Mouse (Mus musculus) neural tube, embryonic 15.5 days (tissue): ENCODE measurements around the gene Ptpn14. TPM values are rescaled to one million over a fixed set of nuclear protein-coding genes. Genes with fewer than 3 reads are reported as not detected.

Experiments
- ATAC-seq: fragments of 200-750 bp; cut with Nextera tagmentation; 2 replicates; pipeline ENCODE4 v1.8.0; 2017; ENCODE audit warnings: mild to moderate bottlenecking, moderate TSS enrichment, moderate library complexity; ENCODE audit not compliant: low FRiP score
- H3K27ac ChIP-seq: fragments of 300-500 bp; sonication (generic); replicated peaks from 2 replicates; pipeline ENCODE4 v1.5.1; 2015; ENCODE audit warnings: mild to moderate bottlenecking, inconsistent platforms
- H3K27me3 ChIP-seq: fragments of 300-500 bp; sonication (generic); replicated peaks from 2 replicates; pipeline ENCODE4 v1.6.1; 2015; ENCODE audit warnings: inconsistent platforms
- H3K36me3 ChIP-seq: fragments of 300-500 bp; sonication (generic); 2 replicates; pipeline ENCODE4 v1.6.1; 2015; ENCODE audit warnings: inconsistent platforms
- H3K4me1 ChIP-seq: fragments of 300-500 bp; sonication (generic); 2 replicates; pipeline ENCODE4 v1.6.1; 2015; ENCODE audit warnings: inconsistent platforms
- H3K4me2 ChIP-seq: fragments of 300-500 bp; sonication (generic); 2 replicates; pipeline ENCODE4 v1.6.1; 2015; ENCODE audit warnings: inconsistent platforms, mild to moderate bottlenecking, moderate library complexity
- H3K4me3 ChIP-seq: fragments of 300-500 bp; sonication (generic); replicated peaks from 2 replicates; pipeline ENCODE4 v1.5.1; 2015; ENCODE audit warnings: mild to moderate bottlenecking, inconsistent platforms
- H3K9ac ChIP-seq: fragments of 300-500 bp; sonication (generic); replicated peaks from 2 replicates; pipeline ENCODE4 v1.6.1; 2015; ENCODE audit warnings: mild to moderate bottlenecking, inconsistent platforms
- H3K9me3 ChIP-seq: fragments of 300-500 bp; sonication (generic); replicated peaks from 2 replicates; pipeline ENCODE4 v1.6.1; 2016; ENCODE audit warnings: inconsistent platforms
- WGBS: fragments of 180-500 bp; shearing (Covaris S2); methylation state at CpG from one replicate; pipeline ENCODE4 v1.1.7; 2015; ENCODE audit warnings: mixed read lengths; 5-methylcytosine and 5-hydroxymethylcytosine counted together
- polyA plus RNA-seq: library from polyadenylated mRNA; unstranded; fragments of >200 nt; fragmentation: Nextera tagmentation; extraction: Ambion mirVana; gene quantifications from 2 replicates; pipeline ENCODE4 v1.2.1, GENCODE M21; 2015

The Ptpn14 gene
- polyA plus RNA-seq, 1 experiment from 2014 or later: 1.4 TPM

DNA sequence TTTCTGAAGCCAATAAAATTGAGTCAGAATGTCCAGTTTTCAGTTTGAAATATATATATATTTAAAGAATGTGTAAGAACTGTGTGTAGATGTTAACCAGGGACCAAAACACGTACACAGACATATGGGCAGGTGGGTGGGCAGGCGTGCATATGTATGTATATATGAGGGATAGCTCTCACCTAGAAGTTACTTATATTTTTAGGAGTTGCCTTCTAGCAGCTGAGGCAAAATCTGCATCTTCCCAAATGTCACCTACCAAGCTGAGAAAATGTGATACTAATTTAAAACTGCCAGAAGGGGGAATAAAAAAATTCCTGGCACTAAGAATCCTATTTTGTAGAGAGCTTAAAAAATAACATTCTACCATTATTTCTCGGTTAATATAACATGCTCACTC lies 191.7 kb downstream of the Ptpn14 start:
- H3K4me1 ChIP-seq: peaks cover 33% of the 10 kb centered on the region
- no peaks in the 10 kb centered on the region for H3K36me3 ChIP-seq
- H3K9me3 ChIP-seq: no peaks in the 10 kb centered on the region
- 84% methylated on average over 3 of the region's 3 CpGs for WGBS
- no peak overlapping the region for H3K27ac ChIP-seq
- no peak for ATAC-seq
- H3K4me2 ChIP-seq: no peak overlapping the region
- 0 out of 2 replicates have a peak, but pooled peaks cover 5% of the 10 kb centered on the region for H3K27me3 ChIP-seq
- H3K9ac ChIP-seq: no peak overlapping the region
- no peak overlapping the region for H3K4me3 ChIP-seq

DNA sequence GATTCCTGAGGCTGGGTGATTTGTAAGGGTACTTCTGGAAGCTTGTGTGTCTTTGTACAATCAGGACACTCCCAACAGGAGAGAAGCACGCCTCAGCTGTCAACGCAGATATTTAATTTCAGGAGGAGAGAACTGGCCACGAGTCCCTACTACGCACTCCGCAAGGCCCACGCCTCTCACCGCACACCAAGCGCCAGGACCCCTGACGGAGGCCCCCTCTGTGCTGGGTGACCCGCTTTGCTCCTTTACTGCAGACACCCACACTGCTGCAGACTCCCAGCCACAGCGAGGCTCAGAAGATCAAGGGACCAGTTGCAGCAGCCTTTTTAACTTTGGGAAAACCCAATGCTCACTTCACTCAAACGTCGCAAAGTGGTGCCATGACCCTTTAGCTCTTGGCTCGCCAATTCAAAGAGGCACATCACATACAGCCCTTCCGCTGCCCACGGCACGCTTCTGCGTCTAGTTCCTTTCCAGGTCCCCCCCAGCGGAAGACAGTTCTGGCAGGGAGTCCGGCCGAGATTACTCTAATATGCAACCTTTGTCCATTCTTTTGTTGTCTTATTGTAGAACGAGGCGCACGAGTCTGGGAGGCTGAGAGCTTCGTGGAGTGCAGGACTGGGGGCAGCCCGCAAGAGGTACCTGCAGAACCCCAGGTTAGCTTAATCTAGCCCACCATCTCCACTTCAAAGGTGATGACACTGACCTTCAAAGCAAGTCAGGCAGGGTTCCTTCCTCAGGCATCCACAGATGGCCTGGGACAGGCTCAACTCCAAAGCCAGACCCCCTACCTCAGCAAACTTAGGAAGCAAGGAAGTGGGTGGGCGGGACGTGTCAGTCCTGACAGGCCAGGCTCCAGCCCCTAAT lies 192.9 kb downstream of the Ptpn14 start:
- Histone ChIP-seq H3K4me2 (peak overlapping the region; percentile 79), H3K9me3 (no peaks in the 10 kb centered on the region)
- peak; percentile 8; the same call in 1 of the 2 replicates for ATAC-seq

DNA sequence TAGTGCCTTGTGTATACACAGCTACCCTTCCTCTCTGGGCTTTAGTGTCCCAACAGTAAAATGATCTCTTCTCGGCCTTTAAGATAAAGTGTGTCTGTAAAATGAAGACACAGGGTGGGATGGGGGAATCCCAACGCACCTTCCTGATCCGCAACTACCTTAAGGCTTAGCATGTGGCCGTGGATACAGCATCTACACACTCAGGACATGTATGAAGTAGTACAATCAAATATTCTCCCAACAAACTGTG lies 193.4 kb downstream of the Ptpn14 start:
- peak overlapping the region; percentile 79 for H3K4me2 ChIP-seq
- 0 out of 2 replicates have a peak, but pooled peaks cover 6% of the 10 kb centered on the region for H3K27me3 ChIP-seq
- peak overlapping the region; percentile 59 for H3K4me3 ChIP-seq
- ATAC-seq: no peak; the same call in 1 of the 2 replicates
- peak overlapping the region; percentile 53 for H3K9ac ChIP-seq
- H3K27ac ChIP-seq: 0 out of 2 replicates have a peak overlapping the region, but pooled peaks have one; percentile 57
- no peaks in the 10 kb centered on the region for H3K9me3 ChIP-seq
- H3K4me1 ChIP-seq: peaks cover 33% of the 10 kb centered on the region
- WGBS: 0% methylated on average over 4 of the region's 4 CpGs
- H3K36me3 ChIP-seq: no peaks in the 10 kb centered on the region

More for the DNA sequence above, 192.9 kb downstream of the Ptpn14 start:
- WGBS: 36% methylated on average over 28 of the region's 28 CpGs
- Histone ChIP-seq H3K4me1 (peaks cover 33% of the 10 kb centered on the region), H3K27ac (no peak overlapping the region), H3K36me3 (no peaks in the 10 kb centered on the region), H3K4me3 (peak overlapping the region; percentile 59), H3K27me3 (0 out of 2 replicates have a peak, but pooled peaks cover 6% of the 10 kb centered on the region), H3K9ac (peak overlapping the region; percentile 53)

DNA sequence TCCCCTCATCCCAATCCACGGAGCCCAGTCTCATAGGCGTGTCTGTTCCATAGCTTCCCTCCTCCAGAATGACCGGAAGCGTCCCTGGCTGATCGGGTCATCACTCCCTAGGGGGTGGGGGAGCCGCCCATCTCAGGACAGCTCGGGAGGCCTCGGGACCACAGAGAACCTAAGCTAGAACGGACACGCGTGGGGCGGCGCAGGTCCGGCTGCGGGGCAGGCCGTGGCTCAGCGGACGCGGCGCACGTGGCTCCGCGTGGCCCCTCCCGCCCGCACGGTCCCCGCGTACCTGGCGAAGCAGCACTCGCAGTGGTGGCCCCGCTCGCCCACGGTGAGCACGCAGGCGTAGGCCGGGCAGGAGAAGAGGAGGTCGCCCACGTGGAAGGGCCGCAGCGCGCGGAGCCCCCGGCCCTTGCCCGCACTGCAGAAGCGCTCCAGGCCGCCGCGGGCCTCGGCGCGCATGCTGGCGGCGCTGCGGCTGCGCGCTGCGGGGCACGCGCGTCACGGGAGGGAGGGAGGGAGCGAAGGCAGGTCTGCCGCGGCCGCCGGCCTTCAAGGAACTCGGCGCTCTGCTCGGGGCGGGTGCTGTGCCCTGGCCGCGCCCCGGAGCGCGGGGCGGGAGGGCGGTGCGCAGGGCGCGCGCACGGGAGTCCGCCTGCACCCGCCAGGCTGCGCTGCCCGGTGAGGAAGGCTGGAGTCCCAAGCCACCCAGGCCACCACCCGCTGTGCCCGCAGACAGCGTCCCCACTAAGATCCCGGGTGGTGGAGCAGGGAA lies 193.9 kb downstream of the Ptpn14 start, which contains the start of gene Smyd2:
Gene Smyd2 (minus strand): TSS at position 546 of the 775 bp plus-strand sequence.
- under 1% methylated on average over 66 of the region's 90 CpGs for WGBS
- peak within 1 kb of the TSS; percentile 59 for H3K4me3 ChIP-seq
- ATAC-seq: peak; percentile 94

DNA sequence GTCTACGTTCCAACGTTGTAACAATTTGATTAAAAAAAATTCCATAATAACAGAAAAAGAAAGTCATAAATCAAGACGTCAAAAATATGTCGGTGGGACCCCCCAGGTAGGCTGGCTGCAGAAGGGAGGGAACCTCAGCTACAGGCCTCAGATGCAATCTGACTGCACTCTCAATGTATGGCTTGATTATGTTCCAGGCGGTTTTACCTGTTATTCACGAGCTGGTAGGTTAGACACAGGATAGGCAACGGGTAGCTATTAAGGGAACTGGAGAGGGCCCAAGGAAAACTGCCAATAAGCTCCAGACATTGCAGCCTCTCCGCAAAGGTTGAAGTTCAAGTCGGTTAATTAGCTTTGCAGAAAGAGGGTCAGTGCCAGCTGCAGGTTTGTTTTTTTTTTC lies 194.7 kb downstream of the Ptpn14 start:
- Histone ChIP-seq H3K4me1 (peaks cover 30% of the 10 kb centered on the region), H3K4me3 (peak overlapping the region; percentile 59), H3K9ac (peak overlapping the region; percentile 53; the same call in 1 of the 2 replicates), H3K4me2 (peak overlapping the region; percentile 79), H3K27ac (no peak overlapping the region; the same call in 1 of the 2 replicates), H3K9me3 (no peaks in the 10 kb centered on the region), H3K36me3 (no peaks in the 10 kb centered on the region), H3K27me3 (0 out of 2 replicates have a peak, but pooled peaks cover 6% of the 10 kb centered on the region)
- 20% methylated on average over 9 of the region's 9 CpGs for WGBS
- ATAC-seq: no peak

More for the DNA sequence above, 193.9 kb downstream of the Ptpn14 start, which contains the start of gene Smyd2:
- Histone ChIP-seq H3K4me1 (peaks cover 33% of the 10 kb centered on the region), H3K27me3 (0 out of 2 replicates have a peak, but pooled peaks cover 6% of the 10 kb centered on the region), H3K36me3 (no peaks in the 10 kb centered on the region), H3K4me2 (peak within 1 kb of the TSS; percentile 79), H3K9ac (peak within 1 kb of the TSS; percentile 53), H3K9me3 (no peaks in the 10 kb centered on the region), H3K27ac (peak within 1 kb of the TSS; percentile 57)

DNA sequence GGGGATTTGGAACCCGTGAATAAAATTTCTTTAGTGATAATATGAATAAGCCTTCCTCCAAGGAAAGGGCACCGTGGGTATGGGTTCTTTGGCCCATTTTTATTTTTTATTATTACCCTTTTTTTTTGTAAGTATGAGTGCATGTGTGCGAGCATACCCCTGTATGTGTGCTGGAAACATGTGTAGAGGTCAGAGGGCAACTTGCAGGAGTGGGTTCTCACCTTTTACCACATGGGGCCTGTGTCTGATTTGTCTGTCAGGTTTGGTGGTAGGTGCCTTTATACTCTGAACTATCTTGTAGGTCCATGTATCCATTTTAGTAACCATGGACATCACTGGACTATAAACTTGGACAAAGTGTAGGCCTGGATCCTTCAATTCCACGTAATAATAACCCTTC lies 195.1 kb downstream of the Ptpn14 start:
- Histone ChIP-seq H3K9ac (no peak overlapping the region), H3K27me3 (0 out of 2 replicates have a peak, but pooled peaks cover 6% of the 10 kb centered on the region), H3K27ac (no peak overlapping the region), H3K36me3 (no peaks in the 10 kb centered on the region), H3K4me2 (peak overlapping the region; percentile 79), H3K4me3 (no peak overlapping the region), H3K9me3 (no peaks in the 10 kb centered on the region), H3K4me1 (peaks cover 28% of the 10 kb centered on the region)
- 87% methylated on average over 4 of the region's 4 CpGs for WGBS
- no peak for ATAC-seq

DNA sequence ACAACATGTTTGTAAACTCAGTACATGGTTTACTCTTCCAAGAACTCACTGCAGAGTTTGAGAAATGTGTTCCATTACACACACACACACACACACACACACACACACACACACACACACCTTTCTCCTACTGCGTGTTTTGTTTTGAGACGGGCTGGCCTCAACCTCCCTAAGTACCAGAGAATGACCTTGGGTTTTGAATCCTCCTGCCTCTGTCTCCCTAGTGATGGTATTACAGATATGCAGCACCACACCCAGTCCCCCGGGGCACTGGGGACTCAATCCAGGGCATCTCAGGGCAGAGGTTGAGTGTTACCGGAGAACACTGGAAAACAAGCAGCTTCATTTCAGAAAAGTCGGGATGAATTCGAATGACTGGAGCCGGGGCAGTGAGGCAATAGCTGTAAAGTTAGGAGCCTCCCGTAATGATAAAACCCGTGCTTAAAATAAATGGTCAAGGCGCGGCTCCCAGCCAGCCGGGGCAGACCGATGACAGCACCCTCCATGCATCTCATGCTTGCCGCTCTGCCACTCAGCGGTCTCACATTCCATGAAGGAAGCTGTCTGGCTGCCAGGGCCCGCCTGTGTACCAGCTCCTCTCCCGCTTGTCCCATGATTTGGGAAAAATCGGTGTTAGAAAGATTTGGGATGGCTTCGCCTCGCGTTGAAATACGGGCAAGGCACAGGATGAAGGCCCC lies 196.0 kb downstream of the Ptpn14 start:
- ATAC-seq: no peak
- peaks cover 24% of the 10 kb centered on the region for H3K4me1 ChIP-seq
- H3K4me3 ChIP-seq: no peak overlapping the region
- H3K9me3 ChIP-seq: no peaks in the 10 kb centered on the region
- no peak overlapping the region for H3K4me2 ChIP-seq
- H3K9ac ChIP-seq: no peak overlapping the region
- no peak overlapping the region for H3K27ac ChIP-seq
- no peaks in the 10 kb centered on the region for H3K36me3 ChIP-seq
- WGBS: 70% methylated on average over 22 of the region's 22 CpGs
- 0 out of 2 replicates have a peak, but pooled peaks cover 6% of the 10 kb centered on the region for H3K27me3 ChIP-seq

DNA sequence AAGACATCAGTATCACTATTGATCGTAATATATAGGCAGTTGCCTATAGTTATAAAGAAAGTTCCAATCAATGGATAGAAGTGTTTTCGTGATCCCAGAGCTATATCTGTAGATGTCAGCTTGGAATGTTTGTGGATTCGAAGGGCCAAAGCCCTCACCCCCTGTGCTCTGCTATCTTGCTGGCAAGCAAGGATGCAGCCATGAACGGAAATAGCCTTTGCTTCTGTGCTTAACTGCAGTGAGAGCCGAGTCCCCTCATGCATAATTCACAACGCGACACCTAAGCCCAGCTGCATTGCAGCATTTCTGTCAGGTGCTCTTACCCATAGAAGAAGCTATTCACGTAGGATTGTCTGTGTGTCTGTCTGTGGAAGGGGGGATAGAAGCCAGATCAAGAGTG lies 198.2 kb downstream of the Ptpn14 start:
- Histone ChIP-seq H3K9ac (no peak overlapping the region), H3K4me3 (no peak overlapping the region), H3K4me1 (peaks cover 11% of the 10 kb centered on the region), H3K36me3 (no peaks in the 10 kb centered on the region), H3K4me2 (no peak overlapping the region), H3K27me3 (0 out of 2 replicates have a peak, but pooled peaks cover 6% of the 10 kb centered on the region), H3K27ac (no peak overlapping the region), H3K9me3 (no peaks in the 10 kb centered on the region)
- no peak for ATAC-seq
- WGBS: 52% methylated on average over 8 of the region's 8 CpGs

Other genes with a start within 250 kb of the Ptpn14 start
- 11.2 and 24.1 TPM in 2 replicates for gene Cenpf, start 40.2 kb upstream of the Ptpn14 start, polyA plus RNA-seq
- gene Smyd2, start 194.1 kb downstream of the Ptpn14 start, polyA plus RNA-seq: 92.6 and 94.7 TPM in 2 replicates